Mouse (Mus musculus) adrenal gland, postnatal 25 days (tissue): ENCODE data around the gene Clybl. TPM values are rescaled to one million over a fixed set of nuclear protein-coding genes. Genes with fewer than 3 reads are reported as not detected.

ENCODE experiments used
- DNase-seq: peaks from one replicate; pipeline ENCODE4 v3.0.0; 2021; ENCODE audit warnings: mixed read lengths
- total RNA-seq: library from RNA; stranded (reverse); gene quantifications from 2 replicates; pipeline ENCODE4 v1.2.3, GENCODE M21; 2021

Clybl gene
- total RNA-seq, 1 experiment from 2014 or later, result 65.8 TPM

DNA sequence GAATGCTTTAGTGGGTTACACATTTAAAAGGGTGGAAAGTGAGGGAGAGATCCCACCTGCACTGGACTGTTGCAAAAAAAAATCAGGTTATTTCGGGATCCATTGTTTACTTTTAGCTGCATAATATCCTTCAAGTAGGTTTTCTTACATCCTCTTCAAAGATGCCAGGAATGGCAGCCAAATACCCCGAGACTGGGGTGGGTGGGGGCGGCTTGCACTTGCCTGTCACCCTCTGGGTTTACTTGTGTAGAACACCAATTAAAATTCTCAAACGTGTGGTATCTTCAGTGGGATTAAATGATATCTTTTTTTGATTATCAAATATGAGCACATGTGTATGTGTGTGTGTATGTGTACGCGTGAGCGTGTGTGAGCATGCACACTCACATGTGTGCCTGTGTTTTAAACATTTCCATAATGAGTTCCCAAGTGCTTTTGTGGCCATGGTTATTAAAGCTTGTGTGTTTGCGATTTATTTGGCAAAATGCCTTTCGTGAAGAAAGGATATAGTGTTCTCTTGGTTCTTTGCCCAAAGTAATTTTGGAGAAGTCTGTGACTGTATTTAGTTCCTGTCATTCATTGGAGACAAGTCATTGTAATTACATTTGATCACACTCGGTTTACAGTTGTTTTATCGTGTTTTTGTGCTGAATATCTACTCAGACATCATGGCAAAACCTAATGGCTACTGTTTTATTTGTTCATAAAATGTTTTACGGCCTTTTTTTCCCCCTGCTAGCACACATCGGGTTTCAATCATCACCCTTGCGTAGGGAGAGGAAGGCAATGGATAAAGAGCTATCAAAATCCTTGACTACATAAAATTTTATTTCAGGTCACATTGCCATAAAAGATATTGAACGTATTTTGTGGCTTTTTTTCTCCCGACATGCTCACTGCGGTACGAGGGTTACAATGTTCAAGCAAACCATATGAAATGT, 65.7 kb downstream of the Clybl start:
- no peak for DNase-seq

DNA sequence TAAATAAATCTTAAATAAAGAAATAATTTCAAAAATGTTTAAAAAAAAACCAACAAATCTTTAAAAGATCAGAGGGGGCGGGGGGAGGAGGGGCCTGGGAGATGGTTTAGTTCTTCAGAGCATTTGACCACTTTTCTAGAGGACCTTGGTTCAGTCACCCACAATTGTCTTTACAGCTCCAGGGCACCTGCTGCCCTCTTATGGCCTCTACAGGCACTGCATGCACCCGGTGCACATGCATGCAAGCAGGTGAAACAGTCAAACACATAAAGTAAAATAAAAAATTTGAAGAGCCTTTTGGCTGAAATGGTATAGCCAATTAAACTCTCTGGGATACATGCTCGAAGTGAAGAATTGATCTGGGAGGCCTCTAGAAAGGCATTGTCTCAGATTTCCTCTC, 67.6 kb downstream of the Clybl start:
- no peak for DNase-seq

- DNase-seq, result no peak
Observed at GRCm38 (mm10) chr14:122251346-122251745, 69.8 kb downstream of the Clybl start.

DNA sequence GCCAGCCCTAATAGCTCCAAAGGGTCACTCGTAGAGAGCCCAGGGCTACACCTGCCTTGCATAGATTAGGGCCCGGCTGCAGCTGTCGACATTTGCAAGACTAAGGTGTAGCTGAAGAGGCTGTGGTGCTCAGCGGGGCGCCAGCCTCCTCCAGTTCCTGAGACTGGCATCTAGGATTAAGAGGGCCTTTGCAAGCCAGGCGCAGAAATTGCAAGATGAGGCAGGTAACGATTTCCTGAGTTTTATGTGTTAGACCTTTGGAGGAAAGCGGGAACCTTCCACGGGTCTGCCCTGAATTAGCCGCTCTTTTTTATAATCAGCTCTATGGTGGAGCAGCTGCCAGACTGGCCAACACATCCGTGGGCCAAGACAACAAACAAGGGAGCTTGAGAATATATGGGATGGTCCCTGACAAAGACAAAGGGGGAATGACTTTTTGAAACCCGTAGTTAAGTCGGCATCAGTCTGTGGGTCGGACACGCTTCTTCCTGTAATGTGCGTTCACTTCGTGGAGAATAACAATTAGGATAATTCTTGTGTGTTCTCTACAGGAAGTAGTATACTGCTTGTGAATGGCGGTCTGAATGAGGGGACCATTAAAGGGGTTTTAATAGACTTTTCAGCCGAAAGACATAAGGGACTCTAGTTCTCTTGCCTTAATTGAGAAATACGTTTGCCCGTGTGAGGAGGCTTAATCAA, 74.2 kb downstream of the Clybl start:
- DNase-seq, result no peak

DNA sequence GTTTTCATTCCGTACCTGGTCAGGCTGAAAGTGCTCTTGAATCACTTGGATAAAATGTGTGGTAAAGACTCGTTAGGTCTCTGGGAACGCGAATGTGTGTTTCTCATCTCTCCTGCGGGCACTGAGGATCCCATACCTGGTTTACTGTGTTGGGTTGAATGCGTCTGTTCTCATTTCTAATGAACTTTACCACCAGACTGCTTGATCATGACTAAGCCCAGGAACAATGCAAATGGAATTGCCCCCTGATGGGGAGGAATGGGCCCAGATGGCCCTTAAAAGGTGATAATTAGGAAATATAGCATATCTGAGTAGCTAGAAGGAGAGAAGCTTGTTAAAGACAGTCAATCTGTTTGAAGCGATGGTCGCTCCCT, 74.7 kb downstream of the Clybl start:
- DNase-seq, result no peak

DNA sequence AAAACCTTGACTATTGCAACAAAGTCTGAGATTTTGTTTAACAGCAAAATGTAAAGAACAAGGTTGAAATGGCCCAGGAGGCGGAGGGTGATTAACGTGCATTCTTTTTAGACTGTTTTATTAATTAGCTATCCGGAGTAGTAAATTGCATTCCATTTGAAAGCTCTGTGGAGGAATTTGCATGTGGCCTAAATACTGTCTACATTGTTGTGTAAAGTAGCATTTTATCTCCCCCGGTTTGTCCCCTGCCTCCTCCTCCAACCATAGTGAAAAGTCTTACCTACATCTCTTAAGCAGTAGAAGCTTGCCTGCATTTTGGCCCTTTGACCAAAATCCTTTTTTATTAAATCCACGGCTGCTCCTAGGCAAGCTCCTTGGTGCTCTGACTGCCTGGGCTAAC, 76.8 kb downstream of the Clybl start:
- DNase-seq, result no peak

GRCm38 (mm10) chr14:122261250-122261649, 79.7 kb downstream of the Clybl start:
- no peak for DNase-seq

DNA sequence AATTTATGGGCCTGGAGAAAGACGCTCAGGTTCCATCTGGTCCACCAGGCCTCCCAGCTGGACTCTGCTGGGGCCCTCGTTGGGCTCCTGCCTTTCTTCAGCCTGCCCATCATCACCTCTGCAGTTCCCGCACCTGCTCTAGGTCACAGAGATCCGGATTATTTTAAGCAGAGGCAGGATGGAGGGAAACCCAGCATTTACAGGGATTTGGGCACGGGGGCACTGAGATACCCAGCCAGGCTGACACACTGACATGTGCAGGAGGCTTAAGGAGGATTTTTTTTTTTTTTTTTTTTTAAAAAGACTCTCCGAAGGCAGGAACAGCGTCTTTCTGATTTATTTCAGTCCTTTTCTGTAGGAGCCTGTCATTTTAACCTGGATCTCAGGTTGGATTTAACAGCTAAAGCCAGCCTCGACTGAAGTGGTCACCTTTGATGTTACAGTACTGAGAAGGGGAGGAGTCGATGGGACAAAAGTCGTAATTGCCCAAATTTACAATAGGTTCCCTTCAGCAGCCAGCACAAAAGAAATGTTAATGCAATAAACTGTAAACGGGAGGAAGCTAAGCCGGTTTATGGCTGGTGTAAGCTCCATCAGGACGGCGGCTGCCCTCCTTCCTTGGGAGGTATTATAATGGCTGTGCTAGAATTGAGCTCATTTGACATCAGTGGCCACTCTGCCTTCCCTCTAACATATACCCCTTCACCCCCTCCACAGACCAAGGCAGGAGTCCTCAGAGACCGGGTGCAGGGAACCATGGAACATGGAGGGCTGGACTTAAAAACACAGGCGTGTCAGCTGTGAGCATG, 81.6 kb downstream of the Clybl start:
- no peak for DNase-seq

- no peak for DNase-seq
Observed at GRCm38 (mm10) chr14:122265214-122265613, 83.7 kb downstream of the Clybl start.

DNA sequence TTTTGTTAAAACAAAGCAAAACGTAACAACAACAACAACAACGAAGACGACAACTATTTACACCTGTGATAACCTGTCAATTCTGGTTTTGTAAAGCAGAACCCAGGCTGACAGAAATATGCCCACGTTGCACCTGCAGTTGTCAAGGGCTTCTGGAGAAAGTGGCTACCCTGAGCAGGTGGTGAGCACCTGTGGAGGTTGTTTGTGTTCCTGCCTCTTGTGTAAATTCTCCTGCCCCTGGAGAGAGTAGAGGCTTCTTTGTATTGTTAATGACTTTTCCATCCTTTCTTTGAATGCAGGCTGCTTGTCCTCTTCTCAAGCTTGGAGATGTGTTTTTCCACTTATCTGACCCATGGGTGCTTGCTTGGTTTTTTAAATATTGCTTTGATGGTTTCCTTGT, 86.1 kb downstream of the Clybl start:
- no peak for DNase-seq

DNA sequence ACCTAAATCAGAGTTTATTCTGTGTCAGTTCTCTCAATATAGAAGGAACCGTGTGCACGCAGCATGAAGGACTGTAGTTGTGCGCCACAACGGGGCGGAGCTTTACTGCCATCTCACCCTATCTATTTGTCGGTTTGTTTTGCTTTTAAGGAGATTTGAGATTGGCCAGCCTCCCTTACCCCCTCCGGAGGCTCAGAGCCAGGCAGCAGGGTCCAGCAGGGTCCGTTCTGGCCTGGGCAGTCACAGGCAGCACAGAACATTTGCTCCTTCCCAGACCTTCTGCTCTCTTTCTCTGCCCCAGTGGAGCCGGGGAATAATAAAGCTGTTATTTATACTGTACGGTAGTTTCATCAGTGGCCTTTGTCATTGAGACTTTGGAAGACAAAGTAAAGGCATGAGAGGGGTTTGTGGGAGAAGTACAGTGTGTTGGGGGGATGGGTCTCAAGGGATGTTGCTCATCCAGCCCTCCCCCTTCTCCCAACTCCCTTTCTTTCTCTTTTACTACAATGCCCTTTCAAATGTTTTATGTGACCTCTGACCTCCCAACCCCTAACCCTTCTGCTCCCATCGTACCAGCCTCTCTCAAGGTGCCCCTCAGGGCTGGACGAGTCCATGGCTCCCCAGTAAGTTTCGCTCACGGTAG, 89.7 kb downstream of the Clybl start:
- DNase-seq, result no peak

- no peak for DNase-seq
Observed at GRCm38 (mm10) chr14:122277142-122277541, 95.6 kb downstream of the Clybl start.

DNA sequence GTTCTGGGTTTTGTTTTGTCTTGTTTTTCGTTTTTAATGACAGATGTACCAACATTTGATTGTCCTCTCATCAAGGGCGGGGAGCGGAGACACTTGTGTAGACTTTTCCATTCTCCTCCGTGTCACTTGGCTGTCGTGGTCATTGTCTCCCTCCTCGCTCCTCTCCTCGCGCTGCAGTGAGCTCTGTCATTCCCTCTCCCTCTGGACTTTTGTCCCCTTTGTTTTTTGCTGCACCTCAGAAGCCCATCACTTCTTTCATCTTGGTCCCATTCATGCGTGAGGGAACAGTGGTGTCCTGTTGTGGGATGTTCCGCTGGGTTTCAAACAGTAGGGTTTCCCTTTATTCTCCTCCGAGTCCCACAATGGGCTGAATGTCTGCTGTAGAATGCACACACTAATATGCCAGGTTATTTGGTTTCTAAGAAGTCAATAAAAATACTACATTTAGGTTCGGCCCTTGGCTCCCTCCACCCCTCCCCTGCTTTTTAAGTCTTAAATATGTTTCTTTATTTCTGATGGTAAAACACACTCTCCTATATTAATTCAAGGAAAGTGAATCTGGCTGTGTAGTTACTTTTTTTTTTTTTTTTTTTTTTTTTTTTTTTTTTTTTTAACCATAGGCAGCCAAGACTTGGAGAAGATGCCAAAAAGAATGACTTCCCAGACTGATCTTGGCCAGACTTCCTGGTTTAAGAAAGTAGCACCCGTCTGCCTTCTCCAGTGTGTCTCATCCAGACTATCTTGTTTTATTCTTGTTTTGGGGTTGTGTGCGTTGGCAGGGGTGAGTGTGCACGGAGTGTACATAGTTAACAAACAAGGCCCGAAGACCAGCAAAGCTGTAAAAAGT, 98.2 kb downstream of the Clybl start:
- no peak for DNase-seq

DNA sequence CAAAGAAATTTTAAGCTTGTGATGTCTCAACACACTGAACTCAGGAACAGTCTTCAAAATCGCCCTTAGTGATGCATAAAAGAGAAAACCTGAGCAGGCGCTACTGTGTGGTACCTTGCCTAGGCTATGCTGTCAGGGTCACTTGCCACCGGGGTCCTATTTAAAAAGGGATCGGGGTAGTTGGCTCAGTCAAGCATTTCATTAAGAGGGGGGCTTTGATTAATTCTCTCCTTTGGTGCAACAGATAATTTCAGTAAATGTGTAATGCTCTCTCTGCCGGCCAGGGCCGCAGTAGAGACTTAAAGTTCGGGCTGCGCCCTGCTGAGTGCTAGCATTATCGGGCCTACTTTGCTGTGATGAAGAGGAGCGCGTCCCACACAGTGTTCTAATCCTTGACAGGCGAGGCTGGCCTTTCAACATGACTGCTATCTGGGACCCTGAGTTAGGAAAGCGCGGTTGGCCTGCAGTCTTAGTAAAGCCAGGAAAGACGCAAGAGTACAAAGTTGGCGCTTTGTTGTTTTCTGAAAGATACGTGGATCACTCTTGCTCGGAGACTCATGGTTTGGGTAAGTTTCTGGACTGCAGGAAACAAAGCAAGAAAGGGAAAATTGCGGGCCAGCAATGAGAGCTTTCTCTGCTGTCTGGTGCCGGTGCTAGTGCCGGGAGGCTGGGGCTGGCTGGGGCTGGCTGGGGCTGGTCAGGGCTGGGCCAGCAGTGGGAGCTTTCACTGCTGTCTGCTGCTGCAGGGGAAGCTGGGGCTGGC, 99.0 kb downstream of the Clybl start:
- DNase-seq, result no peak

GRCm38 (mm10) chr14:122281072-122281634, 99.6 kb downstream of the Clybl start:
- no peak for DNase-seq

GRCm38 (mm10) chr14:122283959-122284358, 102.5 kb downstream of the Clybl start:
- DNase-seq, result no peak

DNA sequence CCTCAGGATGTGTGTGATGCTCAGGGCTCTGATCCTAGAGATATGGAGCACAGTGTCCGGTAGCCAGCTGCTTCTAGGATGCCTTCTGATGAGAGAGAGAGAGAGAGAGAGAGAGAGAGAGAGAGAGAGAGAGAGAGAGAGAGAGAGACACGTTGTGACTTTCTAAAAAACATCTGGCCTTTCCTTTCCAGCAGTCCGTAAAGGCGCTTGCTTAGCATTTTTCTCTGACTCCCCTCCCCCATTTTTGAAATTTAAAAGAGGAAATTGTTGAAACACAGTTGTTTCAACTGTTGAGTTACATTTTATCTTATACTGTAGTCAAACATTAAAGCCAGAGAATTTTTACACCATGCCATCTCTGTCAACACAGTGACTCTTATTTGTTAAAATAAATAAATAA, 114.9 kb downstream of the Clybl start:
- no peak for DNase-seq

DNA sequence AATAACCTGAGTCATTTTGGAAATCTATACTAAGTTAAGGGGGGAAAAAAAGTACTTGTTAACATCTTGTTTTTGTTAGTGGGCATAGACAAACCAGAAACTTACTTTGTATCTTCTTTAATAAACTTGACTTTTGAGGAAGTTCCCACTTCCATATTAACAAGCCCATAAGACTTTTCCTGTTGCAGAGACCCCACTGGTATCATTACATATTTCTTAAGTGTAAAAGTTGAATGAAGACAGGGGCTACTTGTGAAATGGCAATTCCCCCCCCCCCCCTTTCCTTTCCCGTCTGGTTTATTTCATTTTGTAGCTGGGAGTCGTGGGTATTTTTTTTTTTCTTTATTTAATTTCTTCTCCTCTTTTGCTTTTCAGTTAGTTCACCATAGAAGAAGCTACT, 115.4 kb downstream of the Clybl start:
- no peak for DNase-seq

GRCm38 (mm10) chr14:122297386-122298109, 116.0 kb downstream of the Clybl start:
- no peak for DNase-seq
